Mouse (Mus musculus): ENCODE measurements at regions not wholly inside any gene's neighbourhood (a gene's known extent, or its start where the extent isn't known, plus 50 kb on each side); places are given as distances from the start of the nearest gene placed in this dataset.

- TF ChIP-seq CTCF (IDR thresholded peaks at IDR 0.05; ENCODE audit: extremely low read depth, insufficient read depth, insufficient read length, insufficient replicate concordance), result no peak
- TF ChIP-seq POLR2A (IDR thresholded peaks at IDR 0.05; ENCODE audit: low read depth, low read length), result no peak
Measured at GRCm38 (mm10) chr2:137939591-137939990, 316.8 kb upstream of the Btbd3 start.
